Mouse (Mus musculus): ENCODE results near the gene Ocm.
"Not testable (repeated sequence)": the region's sequence is repeated elsewhere in the genome, so short reads cannot be mapped to it uniquely, and the experiment has no call there.

Ocm gene

GRCm38 (mm10) chr5:144026620-144027263 is at the start of gene Ocm:
Gene Ocm, minus strand, starts transcription at chr5:144026670.
- DNase-seq (ENCODE audit: low read depth), result no peak

- no peak for DNase-seq (ENCODE audit: low read depth)
These were observed 44.8 kb upstream of the Ocm start for GRCm38 (mm10) chr5:144071249-144071648.

- DNase-seq (ENCODE audit: low read depth), result no peak
These were observed 43.6 kb upstream of the Ocm start for GRCm38 (mm10) chr5:144070064-144070463.

GRCm38 (mm10) chr5:144066036-144066435 is 39.6 kb upstream of the Ocm start:
- DNase-seq (ENCODE audit: low read depth), result no peak

- DNase-seq (ENCODE audit: low read depth), result no peak
These were observed 37.6 kb upstream of the Ocm start for GRCm38 (mm10) chr5:144064093-144064492.

- DNase-seq (ENCODE audit: low read depth), result no peak
These were observed 27.9 kb upstream of the Ocm start for GRCm38 (mm10) chr5:144054340-144054739.

GRCm38 (mm10) chr5:144053450-144053849 is 27.0 kb upstream of the Ocm start:
- no peak for DNase-seq (ENCODE audit: low read depth)

- no peak for DNase-seq (ENCODE audit: low read depth)
These were observed 24.8 kb upstream of the Ocm start for GRCm38 (mm10) chr5:144051268-144051667.

- DNase-seq (ENCODE audit: low read depth), result no peak
These were observed 23.4 kb upstream of the Ocm start for GRCm38 (mm10) chr5:144049881-144050280.

GRCm38 (mm10) chr5:144047324-144047723 is 20.9 kb upstream of the Ocm start:
- no peak for DNase-seq (ENCODE audit: low read depth)

- DNase-seq (ENCODE audit: low read depth), result no peak
These were observed 16.7 kb upstream of the Ocm start for GRCm38 (mm10) chr5:144043166-144043565.

- DNase-seq (ENCODE audit: low read depth), result peak; percentile 70
These were observed 14.4 kb upstream of the Ocm start for GRCm38 (mm10) chr5:144040720-144041364.

- DNase-seq (ENCODE audit: low read depth), result no peak
These were observed 13.4 kb upstream of the Ocm start for GRCm38 (mm10) chr5:144039886-144040285.

- no peak for DNase-seq (ENCODE audit: low read depth)
These were observed 12.7 kb upstream of the Ocm start for GRCm38 (mm10) chr5:144039156-144039675.

GRCm38 (mm10) chr5:144036952-144037351 is 10.5 kb upstream of the Ocm start:
- DNase-seq (ENCODE audit: low read depth), result no peak

GRCm38 (mm10) chr5:144034567-144034966 is 8.1 kb upstream of the Ocm start:
- no peak for DNase-seq (ENCODE audit: low read depth)

- DNase-seq (ENCODE audit: low read depth), result no peak
These were observed 6.0 kb upstream of the Ocm start for GRCm38 (mm10) chr5:144032491-144032890.

GRCm38 (mm10) chr5:144015845-144016244 is 10.6 kb downstream of the Ocm start:
- DNase-seq (ENCODE audit: low read depth), result no peak

GRCm38 (mm10) chr5:144015312-144015650 is 11.2 kb downstream of the Ocm start:
- DNase-seq (ENCODE audit: low read depth), result no peak

GRCm38 (mm10) chr5:144014551-144015311 is 11.7 kb downstream of the Ocm start, which contains the start of gene Ccz1:
Gene Ccz1, minus strand, starts transcription at chr5:144014877.
- peak; percentile 79 for DNase-seq (ENCODE audit: low read depth)

- not testable (repeated sequence) for DNase-seq (ENCODE audit: low read depth)
These were observed 12.9 kb downstream of the Ocm start for GRCm38 (mm10) chr5:144013366-144014134.

Measured in c-Kit-positive CD71-negative TER-119-negative erythroid progenitor cells, embryonic 14.5 days (primary cell).